Mouse (Mus musculus) brain, embryonic 14.5 days (tissue): ENCODE results near the gene Zfpl1.

ENCODE experiments used
- CTCF ChIP-seq: fragments of 200-500 bp; IDR thresholded peaks from 2 replicates; pipeline ENCODE4 v1.5.1; 2012; ENCODE audit warnings: inconsistent platforms, mild to moderate bottlenecking, moderate library complexity, borderline replicate concordance; ENCODE audit not compliant: insufficient read depth, insufficient read length; ENCODE audit errors: extremely low read depth
- POLR2A ChIP-seq: fragments of 200-500 bp; IDR thresholded peaks from 2 replicates; pipeline ENCODE4 v1.6.1; 2012; ENCODE audit warnings: mild to moderate bottlenecking, inconsistent platforms, borderline replicate concordance; ENCODE audit not compliant: poor library complexity, insufficient read depth, insufficient read length, severe bottlenecking; ENCODE audit errors: extremely low read depth

DNA sequence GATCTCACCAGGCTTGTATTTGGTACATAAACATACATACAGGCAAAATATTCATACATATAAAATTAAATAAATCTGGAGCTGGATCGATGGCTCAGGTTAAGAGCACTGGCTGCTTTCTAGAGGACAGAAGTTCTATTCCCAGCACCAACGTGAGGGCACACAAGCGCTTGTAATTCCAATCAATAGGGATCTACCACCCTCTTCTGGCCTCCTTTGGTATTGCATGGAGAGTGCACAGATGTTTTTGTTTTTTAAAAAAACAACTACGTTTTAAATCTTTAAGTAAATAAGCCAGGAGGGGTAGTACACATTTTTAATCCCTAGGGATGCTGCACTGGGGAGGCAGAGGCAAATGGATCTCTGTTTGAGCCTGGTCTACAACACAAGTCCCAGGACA is 41.5 kb upstream of the Zfpl1 start:
- TF ChIP-seq CTCF, result peak; percentile 58; the same call in 1 of the 2 replicates
- TF ChIP-seq POLR2A, result no peak
